Mouse (Mus musculus) splenic B cell, adult 2 months (primary cell): ENCODE results near the gene Cpeb3.
"Not testable (repeated sequence)": the region's sequence is repeated elsewhere in the genome, so short reads cannot be mapped to it uniquely, and the experiment has no call there.

Source experiments
- DNase-seq: peaks from one replicate; pipeline ENCODE4 v3.0.0-alpha.2; 2011; ENCODE audit warnings: low read depth, low spot score
- H3K27me3 ChIP-seq: 2 replicates; pipeline ENCODE4 v1.6.1; 2012; ENCODE audit warnings: mild to moderate bottlenecking, low read length, moderate library complexity, mixed read lengths; ENCODE audit not compliant: control insufficient read depth, poor library complexity, insufficient read depth, severe bottlenecking
- H3K36me3 ChIP-seq: 2 replicates; pipeline ENCODE4 v1.6.1; 2012; ENCODE audit warnings: mild to moderate bottlenecking, low read length, moderate library complexity, mixed read lengths; ENCODE audit not compliant: control insufficient read depth, poor library complexity, insufficient read depth, severe bottlenecking

Cpeb3 gene

GRCm38 (mm10) chr19:37100689-37101088 lies 107.7 kb downstream of the Cpeb3 start:
- H3K36me3 ChIP-seq: no peaks in the 10 kb centered on the region
- H3K27me3 ChIP-seq: no peaks in the 10 kb centered on the region

GRCm38 (mm10) chr19:37095666-37096330 lies 112.6 kb downstream of the Cpeb3 start:
- DNase-seq: no peak
- Histone ChIP-seq H3K36me3 (no peaks in the 10 kb centered on the region), H3K27me3 (no peaks in the 10 kb centered on the region)

More at GRCm38 (mm10) chr19:37100689-37101088, 107.7 kb downstream of the Cpeb3 start:
- no peak for DNase-seq

GRCm38 (mm10) chr19:37093181-37093580 lies 115.2 kb downstream of the Cpeb3 start:
- Histone ChIP-seq H3K36me3 (no peaks in the 10 kb centered on the region), H3K27me3 (no peaks in the 10 kb centered on the region)
- DNase-seq: no peak

- no peaks in the 10 kb centered on the region for H3K36me3 ChIP-seq
- DNase-seq: no peak
- no peaks in the 10 kb centered on the region for H3K27me3 ChIP-seq
Measured at GRCm38 (mm10) chr19:37090146-37091061, 118.0 kb downstream of the Cpeb3 start.

- no peaks in the 10 kb centered on the region for H3K27me3 ChIP-seq
- DNase-seq: no peak
- H3K36me3 ChIP-seq: no peaks in the 10 kb centered on the region
Measured at GRCm38 (mm10) chr19:37088043-37088748, 120.2 kb downstream of the Cpeb3 start.

GRCm38 (mm10) chr19:37084546-37084945 lies 123.9 kb downstream of the Cpeb3 start:
- no peak for DNase-seq
- Histone ChIP-seq H3K27me3 (no peaks in the 10 kb centered on the region), H3K36me3 (no peaks in the 10 kb centered on the region)

- peak; percentile 4 for DNase-seq
Measured at GRCm38 (mm10) chr19:37081467-37081866, 126.9 kb downstream of the Cpeb3 start.

GRCm38 (mm10) chr19:37079151-37079550 lies 129.2 kb downstream of the Cpeb3 start:
- Histone ChIP-seq H3K36me3 (no peaks in the 10 kb centered on the region), H3K27me3 (no peaks in the 10 kb centered on the region)
- no peak for DNase-seq

More at GRCm38 (mm10) chr19:37081467-37081866, 126.9 kb downstream of the Cpeb3 start:
- no peaks in the 10 kb centered on the region for H3K27me3 ChIP-seq
- H3K36me3 ChIP-seq: no peaks in the 10 kb centered on the region

- no peaks in the 10 kb centered on the region for H3K27me3 ChIP-seq
- H3K36me3 ChIP-seq: no peaks in the 10 kb centered on the region
- DNase-seq: no peak
Measured at GRCm38 (mm10) chr19:37078571-37078970, 129.8 kb downstream of the Cpeb3 start.

GRCm38 (mm10) chr19:37078064-37078463 lies 130.3 kb downstream of the Cpeb3 start:
- no peaks in the 10 kb centered on the region for H3K27me3 ChIP-seq
- no peaks in the 10 kb centered on the region for H3K36me3 ChIP-seq
- no peak for DNase-seq

- not testable (repeated sequence) for H3K27me3 ChIP-seq, H3K36me3 ChIP-seq, DNase-seq
Measured at GRCm38 (mm10) chr19:37077258-37077657, 131.1 kb downstream of the Cpeb3 start.

GRCm38 (mm10) chr19:37076646-37077045 lies 131.8 kb downstream of the Cpeb3 start:
- no peaks in the 10 kb centered on the region for H3K27me3 ChIP-seq
- H3K36me3 ChIP-seq: no peaks in the 10 kb centered on the region
- no peak for DNase-seq

- H3K36me3 ChIP-seq: no peaks in the 10 kb centered on the region
Measured at GRCm38 (mm10) chr19:37076116-37076515, 132.3 kb downstream of the Cpeb3 start.

GRCm38 (mm10) chr19:37075690-37076089 lies 132.7 kb downstream of the Cpeb3 start:
- Histone ChIP-seq H3K36me3 (no peaks in the 10 kb centered on the region), H3K27me3 (no peaks in the 10 kb centered on the region)
- DNase-seq: no peak

More at GRCm38 (mm10) chr19:37076116-37076515, 132.3 kb downstream of the Cpeb3 start:
- DNase-seq: no peak
- H3K27me3 ChIP-seq: no peaks in the 10 kb centered on the region

GRCm38 (mm10) chr19:37074726-37075125 lies 133.7 kb downstream of the Cpeb3 start:
- DNase-seq: no peak
- Histone ChIP-seq H3K36me3 (no peaks in the 10 kb centered on the region), H3K27me3 (no peaks in the 10 kb centered on the region)
